Mouse (Mus musculus) thymus, adult 2 months (tissue): ENCODE results near the gene Patj.

Experiments used
- CTCF ChIP-seq: fragments of 200-500 bp; IDR thresholded peaks from 2 replicates; pipeline ENCODE4 v1.5.1; 2012; ENCODE audit warnings: mild to moderate bottlenecking, control low read depth, low read length, moderate library complexity, borderline replicate concordance; ENCODE audit not compliant: control insufficient read depth, poor library complexity, insufficient read depth; ENCODE audit errors: extremely low read depth
- POLR2A ChIP-seq: fragments of 200-500 bp; IDR thresholded peaks from 2 replicates; pipeline ENCODE4 v1.6.1; 2012; ENCODE audit warnings: mild to moderate bottlenecking, low read length, control low read depth, moderate library complexity; ENCODE audit not compliant: control insufficient read depth, poor library complexity, insufficient read depth; ENCODE audit errors: extremely low read depth

DNA sequence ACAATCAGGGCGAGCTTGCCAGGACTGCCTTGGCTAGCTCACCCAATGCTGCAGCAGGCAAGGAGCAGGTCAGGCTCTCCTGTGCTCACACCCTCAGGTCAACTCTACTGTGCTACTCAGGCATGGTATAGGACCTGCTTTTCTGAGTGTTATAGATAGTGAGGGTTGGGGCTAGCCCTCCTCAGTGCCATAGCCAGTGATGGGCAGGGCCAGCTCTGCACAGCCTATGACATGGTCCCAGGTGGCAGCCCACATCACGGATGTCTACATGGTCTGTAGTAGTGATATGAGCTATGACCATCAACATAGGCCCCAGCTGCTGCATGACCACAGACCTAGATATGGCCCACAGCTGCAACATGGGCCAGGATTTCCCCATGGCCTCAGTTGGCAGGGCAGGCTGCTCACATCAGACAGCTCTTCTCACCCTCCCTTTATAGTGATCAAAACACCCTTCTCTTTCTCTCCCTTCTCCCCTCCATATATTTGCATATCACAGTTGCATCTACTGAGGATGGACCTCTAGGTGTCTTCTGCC lies 66.3 kb downstream of the Patj start:
- no peak for TF ChIP-seq CTCF
- no peak for TF ChIP-seq POLR2A
